Mouse (Mus musculus) spleen, embryonic (tissue): ENCODE data around the gene D17H6S53E.

Experiments used
- CTCF ChIA-PET: fragments of 350-600 bp; sonication (Branson Sonifier 250); formaldehyde crosslinking; loops from one replicate; lab custom pipeline; 2022; lab: Charles Lee

D17H6S53E gene

GRCm38 (mm10) chr17:35131038-35131437, 4.9 kb downstream of the D17H6S53E start:
- CTCF ChIA-PET = no interaction called here

- CTCF ChIA-PET = interaction anchor here (0.6 kb wide), 1 partner anchor 104 kb away, joined by 3 read pairs; no protein-coding TSS in a partner anchor
Observed at GRCm38 (mm10) chr17:35131500-35132173, 5.5 kb downstream of the D17H6S53E start, which contains the start of gene Apom. Gene Apom, minus strand, starts transcription at chr17:35132050.

- CTCF ChIA-PET = interaction anchor here (0.6 kb wide), 1 partner anchor 104 kb away, joined by 3 read pairs; no protein-coding TSS in a partner anchor
Observed at GRCm38 (mm10) chr17:35132174-35132560, 6.0 kb downstream of the D17H6S53E start.

GRCm38 (mm10) chr17:35133517-35133916, 7.3 kb downstream of the D17H6S53E start:
- CTCF ChIA-PET = interaction anchor here (1.6 kb wide), 1 partner anchor 8 kb away, joined by 3 read pairs; no protein-coding TSS in a partner anchor

- CTCF ChIA-PET = interaction anchor here (1.6 kb wide), 1 partner anchor 10 kb away, joined by 3 read pairs; no protein-coding TSS in a partner anchor
Observed at GRCm38 (mm10) chr17:35134801-35135590, 8.8 kb downstream of the D17H6S53E start, which contains the start of gene Bag6. Gene Bag6, plus strand, starts transcription at chr17:35135178.

GRCm38 (mm10) chr17:35135591-35136320, 9.6 kb downstream of the D17H6S53E start:
- CTCF ChIA-PET = interaction anchor here (0.6 to 0.7 kb wide), 2 partner anchors 136 to 179 kb away, joined by 4 read pairs; no protein-coding TSS in a partner anchor

- CTCF ChIA-PET = no interaction called here
Observed at GRCm38 (mm10) chr17:35139269-35139668, 13.1 kb downstream of the D17H6S53E start.

GRCm38 (mm10) chr17:35140490-35140996, 14.4 kb downstream of the D17H6S53E start:
- CTCF ChIA-PET = interaction anchor here (0.6 to 0.7 kb wide), 2 partner anchors 9 to 74 kb away, joined by 3 read pairs; no protein-coding TSS in a partner anchor

- CTCF ChIA-PET = interaction anchor here (0.7 kb wide), 2 partner anchors 27 to 35 kb away, joined by 3 to 4 read pairs; no protein-coding TSS in a partner anchor
Observed at GRCm38 (mm10) chr17:35141971-35142370, 15.8 kb downstream of the D17H6S53E start.

- CTCF ChIA-PET = interaction anchor here (0.6 kb wide), 1 partner anchor 22 kb away, joined by 3 read pairs; no protein-coding TSS in a partner anchor
Observed at GRCm38 (mm10) chr17:35146139-35146538, 20.0 kb downstream of the D17H6S53E start.

- CTCF ChIA-PET = interaction anchor here (0.5 to 0.6 kb wide), 2 partner anchors 30 to 68 kb away, joined by 3 read pairs; no protein-coding TSS in a partner anchor
Observed at GRCm38 (mm10) chr17:35147348-35147747, 21.2 kb downstream of the D17H6S53E start.

GRCm38 (mm10) chr17:35147922-35148639, 21.9 kb downstream of the D17H6S53E start:
- CTCF ChIA-PET = interaction anchor here (0.7 kb wide), 1 partner anchor 1459 kb away, joined by 5 read pairs; no protein-coding TSS in a partner anchor

- CTCF ChIA-PET = no interaction called here
Observed at GRCm38 (mm10) chr17:35152121-35152520, 25.9 kb downstream of the D17H6S53E start.

- CTCF ChIA-PET = interaction anchor here (0.6 kb wide), 1 partner anchor 79 kb away, joined by 7 read pairs; no protein-coding TSS in a partner anchor
Observed at GRCm38 (mm10) chr17:35153077-35153476, 26.9 kb downstream of the D17H6S53E start.

GRCm38 (mm10) chr17:35153931-35154330, 27.8 kb downstream of the D17H6S53E start:
- CTCF ChIA-PET = no interaction called here

- CTCF ChIA-PET = interaction anchor here (0.6 kb wide), 1 partner anchor 17 kb away, joined by 3 read pairs; no protein-coding TSS in a partner anchor
Observed at GRCm38 (mm10) chr17:35154616-35155015, 28.4 kb downstream of the D17H6S53E start.

- CTCF ChIA-PET = interaction anchor here (0.5 kb wide), 1 partner anchor 80 kb away, joined by 3 read pairs; the partner anchor contains the start of gene Nfkbil1
Observed at GRCm38 (mm10) chr17:35155451-35155850, 29.3 kb downstream of the D17H6S53E start.

- CTCF ChIA-PET = interaction anchor here (0.6 kb wide), 1 partner anchor 208 kb away, joined by 11 read pairs; no protein-coding TSS in a partner anchor
Observed at GRCm38 (mm10) chr17:35156461-35157200, 30.5 kb downstream of the D17H6S53E start.

GRCm38 (mm10) chr17:35157254-35157653, 31.1 kb downstream of the D17H6S53E start:
- CTCF ChIA-PET = no interaction called here
